Mouse (Mus musculus) cerebellum, adult 2 months (tissue): ENCODE data around the gene Eif4a2.

Experiments
- CTCF ChIP-seq: fragments of 200-500 bp; IDR thresholded peaks from 2 replicates; pipeline ENCODE4 v1.5.1; 2011; ENCODE audit warnings: low read depth, mild to moderate bottlenecking, control low read depth, low read length, moderate library complexity, borderline replicate concordance; ENCODE audit not compliant: insufficient read depth
- POLR2A ChIP-seq: fragments of 200-500 bp; IDR thresholded peaks from 2 replicates; pipeline ENCODE4 v1.6.1; 2011; ENCODE audit warnings: low read length, control low read depth, borderline replicate concordance; ENCODE audit not compliant: insufficient read depth

DNA sequence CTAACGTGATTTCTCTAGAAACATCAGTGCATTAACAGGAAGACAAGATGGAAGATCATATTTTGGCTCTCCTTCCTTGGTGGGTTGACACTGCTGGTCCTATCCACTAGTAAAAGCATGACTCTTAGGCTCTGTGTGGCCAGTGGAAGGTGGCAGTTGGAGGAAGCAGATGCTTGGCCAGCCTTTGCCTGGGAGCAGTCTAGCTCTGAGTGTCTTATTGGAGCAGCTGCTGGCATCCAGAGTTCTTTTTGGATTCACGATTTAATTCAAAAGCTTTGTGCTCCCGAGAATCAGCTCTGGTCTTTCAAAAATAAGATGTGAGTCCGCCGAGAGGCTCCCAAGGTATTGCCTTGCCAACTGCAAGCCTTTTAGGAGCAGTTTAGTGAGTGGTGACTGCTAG lies 38.0 kb downstream of the Eif4a2 start:
- TF ChIP-seq CTCF (no peak), POLR2A (no peak)
